Mouse (Mus musculus) stomach, embryonic 16.5 days (tissue): Measurements from ENCODE around the gene Cfap206. TPM values are rescaled to one million over a fixed set of nuclear protein-coding genes. Genes with fewer than 3 reads are reported as not detected.

Source experiments
- ATAC-seq: fragments of 200-750 bp; cut with Nextera tagmentation; 2 replicates; pipeline ENCODE4 v1.8.0; 2017; ENCODE audit warnings: moderate number of reproducible peaks, moderate TSS enrichment; ENCODE audit not compliant: insufficient read depth, low FRiP score
- H3K27ac ChIP-seq: fragments of 300-500 bp; sonication (generic); 2 replicates; pipeline ENCODE4 v1.5.1; 2014; ENCODE audit warnings: low read length
- H3K27me3 ChIP-seq: fragments of 300-500 bp; sonication (generic); 2 replicates; pipeline ENCODE4 v1.6.1; 2014; ENCODE audit warnings: low read length, control low read depth, mixed read lengths; ENCODE audit not compliant: control insufficient read depth, insufficient read depth
- H3K36me3 ChIP-seq: fragments of 300-500 bp; sonication (generic); 2 replicates; pipeline ENCODE4 v1.6.1; 2014; ENCODE audit warnings: low read length; ENCODE audit not compliant: control insufficient read depth, insufficient read depth
- H3K4me1 ChIP-seq: fragments of 300-500 bp; sonication (generic); 2 replicates; pipeline ENCODE4 v1.6.1; 2014; ENCODE audit warnings: low read length, control low read depth, mixed read lengths; ENCODE audit not compliant: control insufficient read depth, insufficient read depth
- H3K4me2 ChIP-seq: fragments of 300-500 bp; sonication (generic); 2 replicates; pipeline ENCODE4 v1.6.1; 2014; ENCODE audit warnings: low read depth, low read length, mixed read lengths
- H3K4me3 ChIP-seq: fragments of 300-500 bp; sonication (generic); replicated peaks from 2 replicates; pipeline ENCODE4 v1.5.1; 2014; ENCODE audit warnings: mild to moderate bottlenecking, low read length
- H3K9ac ChIP-seq: fragments of 300-500 bp; sonication (generic); 2 replicates; pipeline ENCODE4 v1.6.1; 2014; ENCODE audit warnings: low read length
- H3K9me3 ChIP-seq: fragments of 300-500 bp; sonication (generic); replicated peaks from 2 replicates; pipeline ENCODE4 v1.6.1; 2016; ENCODE audit warnings: low read length, control low read depth; ENCODE audit not compliant: control insufficient read depth
- WGBS: fragments of 180-500 bp; shearing (Covaris S2); extraction: QIAGEN DNeasy Blood & Tissue Kit; methylation state at CpG from one replicate; pipeline ENCODE4 v1.1.7; 2014; 5-methylcytosine and 5-hydroxymethylcytosine counted together
- polyA plus RNA-seq: library from polyadenylated mRNA; unstranded; fragments of >200 nt; fragmentation: Nextera tagmentation; extraction: Ambion mirVana; gene quantifications from 2 replicates; pipeline ENCODE4 v1.2.1, GENCODE M21; 2015

The Cfap206 gene
- polyA plus RNA-seq, 1 experiment from 2014 or later: 0.25 TPM

GRCm38 (mm10) chr4:34723186-34723585, 6.8 kb downstream of the Cfap206 start:
- WGBS: 62% methylated on average over 4 of the region's 4 CpGs
- H3K9me3 ChIP-seq: 0 out of 2 replicates have a peak, but pooled peaks cover 9% of the 10 kb centered on the region
- no peak overlapping the region for H3K4me3 ChIP-seq

GRCm38 (mm10) chr4:34720127-34720895, 9.7 kb downstream of the Cfap206 start:
- H3K9ac ChIP-seq: no peak overlapping the region
- H3K27ac ChIP-seq: no peak overlapping the region
- 0 out of 2 replicates have a peak, but pooled peaks cover 9% of the 10 kb centered on the region for H3K9me3 ChIP-seq
- no peak for ATAC-seq
- no peak overlapping the region for H3K4me2 ChIP-seq
- H3K27me3 ChIP-seq: no peaks in the 10 kb centered on the region
- no peak overlapping the region for H3K4me3 ChIP-seq
- WGBS: 86% methylated on average over 7 of the region's 7 CpGs
- no peaks in the 10 kb centered on the region for H3K4me1 ChIP-seq
- no peaks in the 10 kb centered on the region for H3K36me3 ChIP-seq

More at GRCm38 (mm10) chr4:34723186-34723585, 6.8 kb downstream of the Cfap206 start:
- H3K27ac ChIP-seq: no peak overlapping the region
- no peak overlapping the region for H3K4me2 ChIP-seq
- no peaks in the 10 kb centered on the region for H3K36me3 ChIP-seq
- no peaks in the 10 kb centered on the region; the same call in 1 of the 2 replicates for H3K27me3 ChIP-seq
- no peak overlapping the region for H3K9ac ChIP-seq
- ATAC-seq: no peak
- H3K4me1 ChIP-seq: no peaks in the 10 kb centered on the region

DNA sequence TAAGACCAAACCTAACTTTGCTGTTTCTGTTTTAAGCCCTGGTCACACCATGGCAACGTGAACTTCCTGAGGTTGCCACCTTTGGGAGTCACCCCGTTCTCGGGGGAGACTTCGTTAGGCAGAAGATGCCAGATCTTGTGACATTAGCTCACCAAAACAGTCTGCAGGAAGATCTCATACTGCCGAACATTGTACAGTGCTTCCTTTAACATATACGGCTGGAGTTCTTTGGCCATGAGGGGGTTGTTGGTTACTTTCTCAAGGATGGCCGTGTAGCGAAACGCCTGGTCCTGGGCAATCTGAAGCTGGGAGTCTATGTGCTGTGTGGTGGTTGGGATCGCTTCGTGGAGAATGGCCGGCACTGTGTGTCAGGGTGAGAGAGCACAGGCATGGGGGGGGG, 10.6 kb downstream of the Cfap206 start:
- WGBS: 96% methylated on average over 12 of the region's 12 CpGs
- no peak overlapping the region for H3K4me3 ChIP-seq
- ATAC-seq: no peak
- H3K9me3 ChIP-seq: 0 out of 2 replicates have a peak, but pooled peaks cover 9% of the 10 kb centered on the region
- H3K36me3 ChIP-seq: no peaks in the 10 kb centered on the region
- no peak overlapping the region for H3K9ac ChIP-seq
- H3K27me3 ChIP-seq: no peaks in the 10 kb centered on the region
- H3K27ac ChIP-seq: no peak overlapping the region
- H3K4me1 ChIP-seq: no peaks in the 10 kb centered on the region
- H3K4me2 ChIP-seq: no peak overlapping the region

GRCm38 (mm10) chr4:34715062-34715461, 14.9 kb downstream of the Cfap206 start:
- H3K9ac ChIP-seq: no peak overlapping the region
- H3K4me1 ChIP-seq: no peaks in the 10 kb centered on the region
- no peaks in the 10 kb centered on the region for H3K36me3 ChIP-seq
- no peaks in the 10 kb centered on the region for H3K27me3 ChIP-seq
- WGBS: 91% methylated on average over 1 of the region's 1 CpGs
- no peak overlapping the region for H3K27ac ChIP-seq
- 0 out of 2 replicates have a peak, but pooled peaks cover 8% of the 10 kb centered on the region for H3K9me3 ChIP-seq
- no peak overlapping the region for H3K4me2 ChIP-seq
- H3K4me3 ChIP-seq: no peak overlapping the region
- ATAC-seq: no peak

GRCm38 (mm10) chr4:34708127-34708526, 21.9 kb downstream of the Cfap206 start:
- no peak overlapping the region for H3K9ac ChIP-seq
- no peaks in the 10 kb centered on the region for H3K9me3 ChIP-seq
- no peaks in the 10 kb centered on the region for H3K36me3 ChIP-seq
- no peaks in the 10 kb centered on the region for H3K27me3 ChIP-seq
- no peaks in the 10 kb centered on the region for H3K4me1 ChIP-seq
- 66% methylated on average over 3 of the region's 3 CpGs for WGBS
- no peak overlapping the region for H3K27ac ChIP-seq
- no peak overlapping the region for H3K4me2 ChIP-seq
- ATAC-seq: no peak
- H3K4me3 ChIP-seq: no peak overlapping the region

GRCm38 (mm10) chr4:34707248-34707647, 22.8 kb downstream of the Cfap206 start:
- H3K27me3 ChIP-seq: no peaks in the 10 kb centered on the region
- no peaks in the 10 kb centered on the region for H3K4me1 ChIP-seq
- no peak overlapping the region for H3K9ac ChIP-seq
- H3K27ac ChIP-seq: no peak overlapping the region
- no peaks in the 10 kb centered on the region for H3K9me3 ChIP-seq
- H3K36me3 ChIP-seq: no peaks in the 10 kb centered on the region
- no peak overlapping the region for H3K4me3 ChIP-seq
- 57% methylated on average over 3 of the region's 3 CpGs for WGBS
- no peak overlapping the region for H3K4me2 ChIP-seq
- no peak for ATAC-seq

DNA sequence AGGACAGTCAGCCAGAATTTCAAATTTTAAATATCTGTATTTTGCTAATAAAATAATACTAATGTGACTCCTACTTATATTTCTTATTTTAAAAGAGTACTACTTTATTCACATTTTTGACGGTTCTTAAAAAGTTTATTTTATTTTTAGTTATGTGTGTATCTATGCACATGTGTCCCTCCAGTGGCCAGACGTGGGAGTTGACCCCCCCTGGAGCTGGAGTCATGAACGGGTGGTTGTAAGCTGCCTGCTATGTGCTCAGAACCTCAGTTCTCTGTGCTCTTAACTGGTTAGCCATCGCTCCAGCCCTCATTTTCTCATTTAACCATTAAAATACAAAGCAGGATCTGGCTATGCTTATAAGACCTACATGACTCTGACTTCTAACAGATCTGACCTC, 27.0 kb downstream of the Cfap206 start:
- Histone ChIP-seq H3K36me3 (no peaks in the 10 kb centered on the region), H3K9me3 (no peaks in the 10 kb centered on the region), H3K4me1 (no peaks in the 10 kb centered on the region), H3K9ac (no peak overlapping the region), H3K27me3 (no peaks in the 10 kb centered on the region), H3K4me3 (no peak overlapping the region), H3K27ac (no peak overlapping the region), H3K4me2 (no peak overlapping the region)
- no peak for ATAC-seq
- WGBS: 61% methylated on average over 4 of the region's 4 CpGs

DNA sequence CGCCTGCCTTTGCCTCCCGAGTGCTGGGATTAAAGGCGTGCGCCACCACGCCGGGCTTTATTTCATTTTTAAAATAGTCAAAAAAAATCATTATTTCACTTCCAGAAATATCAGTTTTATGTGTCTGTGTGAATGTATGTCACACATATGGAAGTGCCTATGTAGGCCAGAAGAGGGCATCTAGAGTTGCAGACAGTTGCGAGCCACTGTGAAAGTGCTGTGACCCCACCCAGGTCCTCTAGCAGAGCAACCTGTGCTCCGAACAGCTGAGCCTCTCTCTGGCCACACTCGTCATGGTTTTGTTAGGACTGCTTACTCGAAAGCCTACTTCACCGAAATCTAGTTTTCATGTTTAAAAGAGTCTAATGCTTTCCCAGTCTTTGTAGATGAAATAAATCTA, 27.8 kb downstream of the Cfap206 start:
- WGBS: 98% methylated on average over 11 of the region's 11 CpGs
- no peak overlapping the region for H3K4me3 ChIP-seq
- H3K4me1 ChIP-seq: no peaks in the 10 kb centered on the region
- H3K9me3 ChIP-seq: no peaks in the 10 kb centered on the region
- no peak overlapping the region for H3K27ac ChIP-seq
- H3K27me3 ChIP-seq: no peaks in the 10 kb centered on the region
- H3K4me2 ChIP-seq: no peak overlapping the region
- H3K9ac ChIP-seq: no peak overlapping the region
- H3K36me3 ChIP-seq: no peaks in the 10 kb centered on the region
- no peak for ATAC-seq

DNA sequence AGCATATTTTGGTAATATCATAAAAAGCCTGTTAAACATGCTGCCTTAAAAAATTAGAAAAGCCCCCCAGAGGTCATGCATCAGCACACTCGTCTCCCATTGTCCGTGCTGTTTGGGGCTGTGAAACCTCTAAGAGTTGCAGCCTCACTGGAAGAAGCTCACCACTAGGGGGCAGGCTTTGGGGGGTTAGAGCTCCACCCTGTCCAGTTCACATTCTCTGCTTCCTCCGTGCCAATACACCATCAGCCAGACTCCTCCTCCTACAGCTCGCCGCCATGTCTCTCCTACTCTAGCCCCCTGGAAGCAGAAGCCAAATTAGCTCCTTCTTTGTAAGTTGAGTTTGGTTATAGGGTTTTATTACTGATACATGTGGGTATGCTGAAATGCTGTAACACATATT, 28.5 kb downstream of the Cfap206 start:
- ATAC-seq: no peak
- H3K36me3 ChIP-seq: no peaks in the 10 kb centered on the region
- no peak overlapping the region for H3K9ac ChIP-seq
- H3K27me3 ChIP-seq: no peaks in the 10 kb centered on the region
- no peak overlapping the region for H3K4me2 ChIP-seq
- no peaks in the 10 kb centered on the region for H3K4me1 ChIP-seq
- H3K9me3 ChIP-seq: no peaks in the 10 kb centered on the region
- WGBS: 52% methylated on average over 5 of the region's 5 CpGs
- no peak overlapping the region for H3K27ac ChIP-seq
- H3K4me3 ChIP-seq: no peak overlapping the region
